Mouse (Mus musculus) bone marrow, adult 2 months (tissue): Measurements from ENCODE around the gene Zfp706. TPM values are rescaled to one million over a fixed set of nuclear protein-coding genes. Genes with fewer than 3 reads are reported as not detected.

Source experiments
- H3K27ac ChIP-seq: fragments of 200-500 bp; 2 replicates; pipeline ENCODE4 v1.5.1; 2012; ENCODE audit warnings: low read depth, mild to moderate bottlenecking, control low read depth, inconsistent platforms, low read length; ENCODE audit not compliant: control insufficient read depth, poor library complexity, insufficient read depth
- H3K4me1 ChIP-seq: fragments of 200-500 bp; 2 replicates; pipeline ENCODE4 v1.6.1; 2011; ENCODE audit warnings: low read length; ENCODE audit not compliant: control insufficient read depth, insufficient read depth
- H3K4me3 ChIP-seq: fragments of 200-500 bp; replicated peaks from 2 replicates; pipeline ENCODE3; 2011; ENCODE audit warnings: mild to moderate bottlenecking, low read depth, low read length, control low read depth; ENCODE audit not compliant: control insufficient read depth
- CTCF ChIP-seq: fragments of 200-500 bp; IDR thresholded peaks from 2 replicates; pipeline ENCODE4 v1.5.1; 2011; ENCODE audit warnings: low read length, control low read depth; ENCODE audit not compliant: control insufficient read depth, insufficient read depth
- POLR2A ChIP-seq: fragments of 200-500 bp; IDR thresholded peaks from 2 replicates; pipeline ENCODE4 v1.6.1; 2011; ENCODE audit warnings: low read depth, mild to moderate bottlenecking, control low read depth, low read length, borderline replicate concordance; ENCODE audit not compliant: control insufficient read depth
- WGBS: fragments of 180-500 bp; shearing (Covaris S2); methylation state at CpG from one replicate; pipeline ENCODE4 v1.1.7; 2018; 5-methylcytosine and 5-hydroxymethylcytosine counted together
- polyA plus RNA-seq: library from polyadenylated mRNA; stranded (reverse); fragments of >200 nt; gene quantifications from 2 replicates; pipeline ENCODE4 v1.2.4, GENCODE M21; 2011; ENCODE audit warnings: low replicate concordance; ENCODE audit not compliant: missing spikeins, insufficient read depth, insufficient read length

Zfp706 gene
- polyA plus RNA-seq, 1 experiment, result 63.7 TPM

- TF ChIP-seq CTCF (0 out of 2 replicates have a peak, but pooled peaks have one; percentile 28), POLR2A (no peak)
- Histone ChIP-seq H3K4me1 (no peaks in the 10 kb centered on the region), H3K4me3 (no peak overlapping the region), H3K27ac (no peak overlapping the region)
These were observed 13.1 kb upstream of the Zfp706 start for GRCm38 (mm10) chr15:37020581-37021245.

- TF ChIP-seq POLR2A, result no peak
- TF ChIP-seq CTCF, result no peak
- 61% methylated on average over 3 of the region's 3 CpGs for WGBS
- Histone ChIP-seq H3K27ac (no peak overlapping the region), H3K4me3 (no peak overlapping the region), H3K4me1 (no peaks in the 10 kb centered on the region)
These were observed 11.9 kb upstream of the Zfp706 start for GRCm38 (mm10) chr15:37019434-37019833.

- peaks cover 1% of the 10 kb centered on the region; the same call in 1 of the 2 replicates for H3K4me1 ChIP-seq
- TF ChIP-seq CTCF, result no peak
- no peak for TF ChIP-seq POLR2A
- WGBS, result 66% methylated on average over 7 of the region's 7 CpGs
- H3K4me3 ChIP-seq, result no peak overlapping the region
- no peak overlapping the region for H3K27ac ChIP-seq
These were observed 4.3 kb upstream of the Zfp706 start for GRCm38 (mm10) chr15:37011897-37012296.

- no peak overlapping the region for H3K27ac ChIP-seq
- WGBS, result 84% methylated on average over 3 of the region's 3 CpGs
- TF ChIP-seq POLR2A (no peak), CTCF (no peak)
- peaks cover 1% of the 10 kb centered on the region; the same call in 1 of the 2 replicates for H3K4me1 ChIP-seq
- no peak overlapping the region for H3K4me3 ChIP-seq
These were observed 3.7 kb upstream of the Zfp706 start for GRCm38 (mm10) chr15:37011316-37011715.

GRCm38 (mm10) chr15:37008546-37008945, 973 bp upstream of the Zfp706 start:
- no peak for TF ChIP-seq CTCF
- TF ChIP-seq POLR2A, result no peak
- peaks cover 4% of the 10 kb centered on the region; the same call in 1 of the 2 replicates for H3K4me1 ChIP-seq
- H3K4me3 ChIP-seq, result no peak overlapping the region
- no peak overlapping the region for H3K27ac ChIP-seq

GRCm38 (mm10) chr15:37007959-37008419, 416 bp upstream of the Zfp706 start:
- Histone ChIP-seq H3K4me3 (peak overlapping the region; percentile 100), H3K4me1 (peaks cover 4% of the 10 kb centered on the region; the same call in 1 of the 2 replicates), H3K27ac (no peak overlapping the region)
- 35% methylated on average over 8 of the region's 8 CpGs for WGBS
- TF ChIP-seq CTCF (no peak), POLR2A (no peak)

GRCm38 (mm10) chr15:37006475-37007164, 953 bp downstream of the Zfp706 start:
- no peak for TF ChIP-seq POLR2A
- no peak for TF ChIP-seq CTCF
- peak overlapping the region; percentile 98 for H3K27ac ChIP-seq
- WGBS, result under 1% methylated on average over 48 of the region's 48 CpGs
- peak overlapping the region; percentile 100 for H3K4me3 ChIP-seq
- peaks cover 4% of the 10 kb centered on the region; the same call in 1 of the 2 replicates for H3K4me1 ChIP-seq

- 21% methylated on average over 7 of the region's 7 CpGs for WGBS
- H3K4me1 ChIP-seq, result peaks cover 4% of the 10 kb centered on the region; the same call in 1 of the 2 replicates
These were observed 1.6 kb downstream of the Zfp706 start for GRCm38 (mm10) chr15:37005793-37006474.

More at GRCm38 (mm10) chr15:37005793-37006474, 1.6 kb downstream of the Zfp706 start:
- Histone ChIP-seq H3K27ac (no peak overlapping the region), H3K4me3 (peak overlapping the region; percentile 100)
- TF ChIP-seq POLR2A (no peak), CTCF (no peak)
